Mouse (Mus musculus): ENCODE data around the gene Kif1bp.
"Not testable (repeated sequence)": the region's sequence is repeated elsewhere in the genome, so short reads cannot be mapped to it uniquely, and the experiment has no call there.

Kif1bp gene

GRCm38 (mm10) chr10:62509032-62509656 lies 69.1 kb downstream of the Kif1bp start:
- no peak for DNase-seq (ENCODE audit: low spot score)

- DNase-seq (ENCODE audit: low spot score) = no peak
Measured at GRCm38 (mm10) chr10:62508459-62508858, 69.8 kb downstream of the Kif1bp start.

GRCm38 (mm10) chr10:62507591-62508308 lies 70.5 kb downstream of the Kif1bp start:
- DNase-seq (ENCODE audit: low spot score) = peak; percentile 57

- DNase-seq (ENCODE audit: low spot score) = no peak
Measured at GRCm38 (mm10) chr10:62507071-62507470, 71.2 kb downstream of the Kif1bp start.

- DNase-seq (ENCODE audit: low spot score) = peak; percentile 60
Measured at GRCm38 (mm10) chr10:62506019-62506556, 72.2 kb downstream of the Kif1bp start.

- DNase-seq (ENCODE audit: low spot score) = no peak
Measured at GRCm38 (mm10) chr10:62505224-62505983, 72.9 kb downstream of the Kif1bp start.

GRCm38 (mm10) chr10:62503836-62504628 lies 74.2 kb downstream of the Kif1bp start:
- DNase-seq (ENCODE audit: low spot score) = no peak

GRCm38 (mm10) chr10:62503353-62503752 lies 74.9 kb downstream of the Kif1bp start:
- DNase-seq (ENCODE audit: low spot score) = no peak

- no peak for DNase-seq (ENCODE audit: low spot score)
Measured at GRCm38 (mm10) chr10:62501951-62502350, 76.3 kb downstream of the Kif1bp start.

GRCm38 (mm10) chr10:62500916-62501615 lies 77.2 kb downstream of the Kif1bp start:
- no peak for DNase-seq (ENCODE audit: low spot score)

GRCm38 (mm10) chr10:62500088-62500915 lies 78.0 kb downstream of the Kif1bp start:
- peak; percentile 53 for DNase-seq (ENCODE audit: low spot score)

- not testable (repeated sequence) for DNase-seq (ENCODE audit: low spot score)
Measured at GRCm38 (mm10) chr10:62491681-62492080, 86.6 kb downstream of the Kif1bp start.
